Mouse (Mus musculus) embryonic facial prominence, embryonic 10.5 days (tissue): ENCODE measurements around the gene Ehf. TPM values are rescaled to one million over a fixed set of nuclear protein-coding genes. Genes with fewer than 3 reads are reported as not detected.

ENCODE experiments used
- DNase-seq: peaks from one replicate; pipeline ENCODE4 v3.0.0-alpha.2; 2017; ENCODE audit warnings: low spot score
- H3K27ac ChIP-seq: fragments of 300-500 bp; sonication (generic); replicated peaks from 2 replicates; pipeline ENCODE4 v1.5.1; 2016; ENCODE audit warnings: mild to moderate bottlenecking
- H3K27me3 ChIP-seq: fragments of 300-500 bp; sonication (generic); replicated peaks from 2 replicates; pipeline ENCODE4 v1.6.1; 2016; ENCODE audit warnings: low read depth, mild to moderate bottlenecking; ENCODE audit not compliant: poor library complexity, severe bottlenecking
- H3K36me3 ChIP-seq: fragments of 300-500 bp; sonication (generic); replicated peaks from 2 replicates; pipeline ENCODE4 v1.6.1; 2016; ENCODE audit warnings: mild to moderate bottlenecking, moderate library complexity
- H3K4me1 ChIP-seq: fragments of 300-500 bp; sonication (generic); 2 replicates; pipeline ENCODE4 v1.6.1; 2016
- H3K4me3 ChIP-seq: fragments of 300-500 bp; sonication (generic); 2 replicates; pipeline ENCODE4 v1.5.1; 2016; ENCODE audit warnings: mild to moderate bottlenecking, moderate library complexity
- H3K9me3 ChIP-seq: fragments of 300-500 bp; sonication (generic); 2 replicates; pipeline ENCODE4 v1.6.1; 2016; ENCODE audit warnings: mild to moderate bottlenecking
- WGBS: fragments of 180-500 bp; shearing (Covaris S2); methylation state at CpG from one replicate; pipeline ENCODE4 v1.1.7; 2016; 5-methylcytosine and 5-hydroxymethylcytosine counted together
- polyA plus RNA-seq: library from polyadenylated mRNA; unstranded; fragments of >200 nt; fragmentation: Nextera tagmentation; extraction: Ambion mirVana; gene quantifications from 2 replicates; pipeline ENCODE4 v1.2.1, GENCODE M21; 2016

Gene Ehf
- polyA plus RNA-seq, 1 experiment from 2014 or later = not detected

DNA sequence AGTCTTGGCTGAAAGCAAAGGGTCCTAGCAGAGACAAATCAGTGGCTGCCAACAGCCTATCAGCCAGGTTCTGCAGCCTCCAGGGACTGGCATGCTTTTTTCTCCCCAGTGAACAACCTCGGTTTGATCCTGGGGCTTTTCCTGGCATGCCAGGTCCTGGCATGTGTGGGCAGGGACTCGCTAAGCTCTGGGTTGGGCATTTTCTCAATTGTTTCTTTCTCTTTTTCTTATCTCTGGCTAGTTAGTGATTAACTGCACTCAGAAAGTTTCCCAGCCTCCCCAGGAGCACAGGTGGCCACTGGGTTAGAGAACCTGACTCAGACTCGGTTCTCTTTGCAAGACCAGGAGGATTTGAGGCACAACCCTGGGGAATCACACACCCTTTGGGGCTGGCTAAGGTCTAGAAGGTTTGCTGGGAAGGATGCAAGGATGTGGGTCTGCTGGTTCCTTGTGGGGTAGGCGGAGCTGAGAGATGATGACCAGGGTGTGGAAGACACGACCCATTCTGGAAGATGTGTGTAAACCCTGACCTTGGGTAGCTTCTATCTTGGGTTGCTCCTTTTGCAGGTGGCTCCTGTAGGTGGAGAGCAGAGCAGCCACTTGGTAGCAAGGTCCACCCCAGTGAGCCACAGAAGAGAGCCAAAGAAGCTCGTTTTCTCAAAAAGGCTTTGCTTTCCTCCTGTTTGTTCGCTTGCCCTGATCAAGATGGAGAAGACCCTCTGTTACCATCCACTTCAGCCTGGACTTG lies 22.4 kb upstream of the Ehf start:
- Histone ChIP-seq H3K27ac (no peak overlapping the region), H3K9me3 (no peaks in the 10 kb centered on the region), H3K36me3 (no peaks in the 10 kb centered on the region), H3K4me1 (peaks cover 4% of the 10 kb centered on the region; the same call in 1 of the 2 replicates), H3K27me3 (no peaks in the 10 kb centered on the region), H3K4me3 (no peak overlapping the region)
- DNase-seq = no peak
- 82% methylated on average over 7 of the region's 7 CpGs for WGBS

GRCm38 (mm10) chr2:103324320-103324719 lies 21.2 kb upstream of the Ehf start:
- Histone ChIP-seq H3K36me3 (no peaks in the 10 kb centered on the region), H3K4me3 (no peak overlapping the region), H3K4me1 (peaks cover 4% of the 10 kb centered on the region; the same call in 1 of the 2 replicates), H3K9me3 (no peaks in the 10 kb centered on the region), H3K27me3 (no peaks in the 10 kb centered on the region), H3K27ac (no peak overlapping the region)
- DNase-seq = no peak
- 80% methylated on average over 2 of the region's 2 CpGs for WGBS

DNA sequence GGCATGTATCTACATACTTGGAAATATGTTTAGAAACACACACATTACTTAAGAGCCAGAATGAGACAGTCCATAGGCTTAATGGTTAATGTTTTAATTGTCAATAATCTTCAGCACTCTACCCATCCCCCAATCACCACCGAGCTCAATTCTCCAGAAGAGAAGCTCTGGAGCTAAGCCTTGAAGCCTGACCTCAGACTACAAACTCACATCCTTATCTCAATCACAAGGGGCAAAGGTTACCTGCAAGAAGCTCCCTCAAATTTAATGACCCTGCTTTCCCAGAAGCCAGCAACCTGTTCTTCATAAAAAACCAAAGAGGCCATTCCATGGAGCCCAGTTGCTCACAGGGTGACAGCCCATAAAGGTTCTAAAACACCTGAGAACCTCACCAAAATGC lies 19.1 kb upstream of the Ehf start:
- H3K9me3 ChIP-seq = no peaks in the 10 kb centered on the region
- H3K36me3 ChIP-seq = no peaks in the 10 kb centered on the region
- no peak overlapping the region for H3K4me3 ChIP-seq
- peaks cover 4% of the 10 kb centered on the region; the same call in 1 of the 2 replicates for H3K4me1 ChIP-seq
- DNase-seq = no peak
- no peaks in the 10 kb centered on the region for H3K27me3 ChIP-seq
- WGBS = 62% methylated on average over 1 of the region's 1 CpGs
- H3K27ac ChIP-seq = no peak overlapping the region

DNA sequence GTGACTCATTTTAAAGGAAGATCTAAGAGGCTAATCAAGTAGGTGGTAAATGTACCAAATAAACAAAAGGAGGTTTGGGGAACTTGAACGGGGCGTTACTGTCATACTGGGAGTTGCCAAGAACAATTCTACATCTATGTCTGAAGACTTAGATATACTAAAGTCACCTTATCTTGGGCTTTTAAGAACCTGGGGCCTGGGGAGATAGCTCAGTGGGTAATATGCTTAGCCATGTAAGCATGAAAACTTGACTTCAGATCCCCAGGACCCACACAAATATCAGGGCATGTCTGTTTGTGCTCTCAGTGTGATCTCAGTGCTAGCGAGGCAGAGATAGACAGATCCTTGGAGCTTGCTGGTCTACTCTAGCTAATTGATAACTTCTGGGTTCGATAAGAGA lies 18.6 kb upstream of the Ehf start:
- Histone ChIP-seq H3K4me3 (no peak overlapping the region), H3K9me3 (no peaks in the 10 kb centered on the region), H3K27ac (no peak overlapping the region), H3K27me3 (no peaks in the 10 kb centered on the region), H3K36me3 (no peaks in the 10 kb centered on the region), H3K4me1 (peaks cover 4% of the 10 kb centered on the region; the same call in 1 of the 2 replicates)
- 88% methylated on average over 4 of the region's 4 CpGs for WGBS
- no peak for DNase-seq

- no peak for DNase-seq
- WGBS = 91% methylated on average over 4 of the region's 4 CpGs
- H3K27ac ChIP-seq = no peak overlapping the region
- H3K36me3 ChIP-seq = no peaks in the 10 kb centered on the region
- H3K27me3 ChIP-seq = peaks cover 18% of the 10 kb centered on the region
- no peaks in the 10 kb centered on the region for H3K9me3 ChIP-seq
- no peak overlapping the region for H3K4me3 ChIP-seq
- H3K4me1 ChIP-seq = no peaks in the 10 kb centered on the region
Measured at GRCm38 (mm10) chr2:103314002-103314401, 10.9 kb upstream of the Ehf start.

DNA sequence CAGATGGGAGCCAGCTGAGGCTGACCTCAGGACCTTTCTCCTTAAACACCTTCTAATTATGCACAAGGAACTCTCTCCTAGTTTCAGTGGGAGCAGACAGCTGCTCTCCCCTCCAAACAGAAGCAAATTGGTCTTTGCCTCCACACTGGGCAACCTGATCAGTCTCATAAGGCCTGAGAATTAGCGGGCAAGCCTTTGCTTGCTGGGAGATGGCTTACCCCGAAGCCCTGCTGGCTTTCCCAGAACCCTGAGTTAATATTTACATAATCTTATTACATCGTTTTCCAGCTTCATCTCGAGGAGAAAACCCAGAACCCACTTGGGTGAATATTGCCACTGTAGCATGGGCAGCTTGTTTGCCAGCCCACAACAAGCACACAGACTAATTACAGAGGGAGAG lies 9.6 kb upstream of the Ehf start:
- H3K27me3 ChIP-seq = peaks cover 23% of the 10 kb centered on the region
- H3K4me3 ChIP-seq = no peak overlapping the region
- H3K9me3 ChIP-seq = no peaks in the 10 kb centered on the region
- WGBS = 48% methylated on average over 4 of the region's 4 CpGs
- DNase-seq = no peak
- no peak overlapping the region for H3K27ac ChIP-seq
- no peaks in the 10 kb centered on the region for H3K36me3 ChIP-seq
- H3K4me1 ChIP-seq = no peaks in the 10 kb centered on the region

- 37% methylated on average over 5 of the region's 5 CpGs for WGBS
- no peak overlapping the region for H3K4me3 ChIP-seq
- H3K27me3 ChIP-seq = peaks cover 34% of the 10 kb centered on the region
- DNase-seq = no peak
- no peaks in the 10 kb centered on the region for H3K9me3 ChIP-seq
- H3K27ac ChIP-seq = no peak overlapping the region
- no peaks in the 10 kb centered on the region for H3K4me1 ChIP-seq
- no peaks in the 10 kb centered on the region for H3K36me3 ChIP-seq
Measured at GRCm38 (mm10) chr2:103310663-103311062, 7.6 kb upstream of the Ehf start.

GRCm38 (mm10) chr2:103306686-103307085 lies 3.6 kb upstream of the Ehf start:
- 55% methylated on average over 6 of the region's 6 CpGs for WGBS
- Histone ChIP-seq H3K9me3 (no peaks in the 10 kb centered on the region), H3K4me1 (peaks cover 5% of the 10 kb centered on the region; the same call in 1 of the 2 replicates), H3K27ac (no peak overlapping the region), H3K36me3 (no peaks in the 10 kb centered on the region), H3K27me3 (peaks cover 36% of the 10 kb centered on the region), H3K4me3 (no peak overlapping the region)
- no peak for DNase-seq

- H3K4me3 ChIP-seq = no peak overlapping the region
- H3K4me1 ChIP-seq = peaks cover 5% of the 10 kb centered on the region; the same call in 1 of the 2 replicates
- no peak for DNase-seq
- H3K27me3 ChIP-seq = peaks cover 16% of the 10 kb centered on the region
- no peaks in the 10 kb centered on the region for H3K36me3 ChIP-seq
- no peak overlapping the region for H3K27ac ChIP-seq
- no peaks in the 10 kb centered on the region for H3K9me3 ChIP-seq
- 61% methylated on average over 6 of the region's 6 CpGs for WGBS
Measured at GRCm38 (mm10) chr2:103302669-103303068, 409 bp downstream of the Ehf start.

DNA sequence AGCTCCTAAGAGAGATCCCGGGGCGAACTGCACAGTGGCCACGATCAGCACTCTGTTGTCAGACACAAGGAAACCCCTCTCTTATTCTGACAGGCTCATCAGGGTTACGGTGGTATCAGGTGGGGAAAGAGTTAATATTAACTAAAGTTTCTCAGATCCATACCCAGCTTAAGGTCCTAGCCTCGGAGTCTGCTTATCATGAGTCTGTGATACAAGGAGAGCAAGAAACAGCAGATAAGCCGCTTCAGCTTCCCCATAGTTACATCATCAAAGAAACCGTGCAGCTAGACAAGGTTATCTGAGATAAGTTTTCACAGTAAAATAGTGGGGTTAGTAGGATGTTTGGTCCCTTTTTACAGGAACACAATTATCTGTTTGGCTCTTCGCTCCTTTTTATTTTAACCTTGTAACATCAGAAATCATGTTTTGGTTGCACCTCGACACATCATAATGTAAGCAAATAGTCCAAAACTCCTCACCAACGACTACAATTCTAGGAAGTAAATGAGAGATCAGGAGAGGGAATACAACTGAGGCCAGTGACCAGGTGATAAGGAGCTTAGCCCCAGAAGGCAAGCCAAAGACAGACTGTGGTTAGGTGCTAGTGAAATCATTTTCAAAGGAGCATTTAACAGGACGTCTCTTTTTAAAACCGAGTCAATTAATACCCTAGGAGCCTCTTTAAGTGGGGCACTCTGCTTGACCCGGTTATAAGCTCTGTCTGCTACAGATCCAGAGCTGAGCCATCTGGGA lies 4.2 kb downstream of the Ehf start:
- Histone ChIP-seq H3K27me3 (peaks cover 5% of the 10 kb centered on the region; the same call in 1 of the 2 replicates), H3K4me1 (peaks cover 6% of the 10 kb centered on the region), H3K27ac (no peak overlapping the region), H3K4me3 (no peak overlapping the region), H3K9me3 (no peaks in the 10 kb centered on the region), H3K36me3 (no peaks in the 10 kb centered on the region)
- no peak for DNase-seq
- WGBS = 84% methylated on average over 13 of the region's 13 CpGs

- H3K9me3 ChIP-seq = no peaks in the 10 kb centered on the region
- H3K27ac ChIP-seq = no peak overlapping the region
- DNase-seq = peak; percentile 12
- H3K4me3 ChIP-seq = no peak overlapping the region
- peaks cover 6% of the 10 kb centered on the region for H3K4me1 ChIP-seq
- no peaks in the 10 kb centered on the region for H3K27me3 ChIP-seq
- no peaks in the 10 kb centered on the region for H3K36me3 ChIP-seq
- WGBS = 18% methylated on average over 3 of the region's 3 CpGs
Measured at GRCm38 (mm10) chr2:103294526-103294925, 8.6 kb downstream of the Ehf start.

- Histone ChIP-seq H3K4me1 (peaks cover 6% of the 10 kb centered on the region), H3K4me3 (no peak overlapping the region), H3K9me3 (no peaks in the 10 kb centered on the region), H3K36me3 (no peaks in the 10 kb centered on the region), H3K27me3 (no peaks in the 10 kb centered on the region), H3K27ac (no peak overlapping the region)
- WGBS = 67% methylated on average over 5 of the region's 5 CpGs
- no peak for DNase-seq
Measured at GRCm38 (mm10) chr2:103293751-103294150, 9.3 kb downstream of the Ehf start.

DNA sequence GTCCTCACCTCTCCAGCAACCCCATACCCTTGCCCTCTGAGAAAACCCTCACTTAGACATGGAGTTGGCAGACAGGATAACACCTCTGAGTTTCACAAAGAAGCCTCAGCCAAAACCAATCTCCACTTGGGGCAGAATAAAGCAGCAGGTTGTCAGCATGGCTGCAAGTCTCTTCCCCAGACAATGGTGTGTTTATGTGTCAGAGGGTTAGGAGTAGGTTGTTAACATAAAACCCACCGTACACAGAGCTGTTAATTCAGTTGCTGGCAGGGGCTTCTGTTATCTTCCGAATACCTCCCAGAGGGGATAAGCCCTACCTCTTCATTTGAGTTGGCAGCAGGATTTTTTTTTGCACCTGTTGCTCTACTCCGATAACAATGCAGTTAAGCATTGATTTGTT lies 9.9 kb downstream of the Ehf start:
- H3K27ac ChIP-seq = no peak overlapping the region
- no peak overlapping the region for H3K4me3 ChIP-seq
- H3K27me3 ChIP-seq = no peaks in the 10 kb centered on the region
- 25% methylated on average over 3 of the region's 3 CpGs for WGBS
- H3K36me3 ChIP-seq = no peaks in the 10 kb centered on the region
- peaks cover 6% of the 10 kb centered on the region for H3K4me1 ChIP-seq
- no peaks in the 10 kb centered on the region for H3K9me3 ChIP-seq
- DNase-seq = no peak
